In the genomic region with DNA sequence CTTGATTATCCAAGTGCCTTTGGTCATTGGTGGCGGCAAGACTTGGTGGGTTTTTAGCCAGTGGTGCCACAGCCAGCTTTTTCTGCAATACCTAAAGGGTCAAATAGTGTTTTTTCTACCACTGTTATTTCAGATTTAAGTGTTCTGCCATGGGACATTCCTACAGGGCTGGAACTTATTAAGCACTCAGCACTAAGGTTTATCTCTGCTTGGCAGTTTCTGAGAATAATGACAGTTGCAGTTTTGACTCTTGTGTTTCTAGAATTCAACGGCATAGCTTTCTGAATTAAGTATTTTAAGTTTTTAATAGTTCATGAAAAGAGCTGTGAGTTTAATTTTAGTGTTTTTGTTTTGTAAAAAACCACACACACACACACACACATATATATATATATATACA, we compare ENCODE assay signal across 8 mouse cellular contexts. TPM values are rescaled to one million over a fixed set of nuclear protein-coding genes. Genes with fewer than 3 reads are reported as not detected.
A peak's percentile ranks its signal among the peaks of the same experiment; 100 is the strongest.
DNase-seq lines count a peak whose midpoint lies in the region; ATAC-seq and TF ChIP-seq lines count a peak whose summit lies in the region.

No protein-coding gene starts in this region.

- TF ChIP-seq POLR2A in limb, embryonic 14.5 days (IDR thresholded peaks at IDR 0.05; ENCODE audit: borderline replicate concordance, extremely low read depth, insufficient read depth, insufficient read length) = no peak

- H3K9me3 ChIP-seq in megakaryocyte, embryonic 14.5 days = no peaks in the 10 kb centered on the region
- H3K9me3 ChIP-seq in forebrain, embryonic 13.5 days (replicated peaks) = no peaks in the 10 kb centered on the region
- no peaks in the 10 kb centered on the region for H3K9me3 ChIP-seq in limb, embryonic 14.5 days (ENCODE audit: control insufficient read depth, low read length)
- H3K9me3 ChIP-seq in stomach, embryonic 14.5 days (ENCODE audit: control insufficient read depth, low read depth, low read length) = no peaks in the 10 kb centered on the region

- 90% methylated on average over 2 of the region's 2 CpGs for WGBS in forebrain, embryonic 13.5 days
- 90% methylated on average over 2 of the region's 2 CpGs for WGBS in limb, embryonic 14.5 days
- WGBS in stomach, embryonic 14.5 days = 87% methylated on average over 2 of the region's 2 CpGs

- peaks cover 28% of the 10 kb centered on the region for H3K4me1 ChIP-seq in megakaryocyte, embryonic 14.5 days
- H3K4me1 ChIP-seq in forebrain, embryonic 13.5 days = peaks cover 25% of the 10 kb centered on the region
- peaks cover 11% of the 10 kb centered on the region for H3K4me1 ChIP-seq in limb, embryonic 14.5 days (ENCODE audit: control insufficient read depth, insufficient read depth, low read length)
- peaks cover 14% of the 10 kb centered on the region; the same call in 1 of the 2 replicates for H3K4me1 ChIP-seq in stomach, embryonic 14.5 days (ENCODE audit: control insufficient read depth, insufficient read depth, low read length)

- H3K36me3 ChIP-seq in megakaryocyte, embryonic 14.5 days (replicated peaks; ENCODE audit: low read length) = peaks cover 5% of the 10 kb centered on the region
- H3K36me3 ChIP-seq in forebrain, embryonic 13.5 days (ENCODE audit: poor library complexity, severe bottlenecking) = peaks cover 2% of the 10 kb centered on the region; the same call in 1 of the 2 replicates
- no peaks in the 10 kb centered on the region for H3K36me3 ChIP-seq in limb, embryonic 14.5 days (ENCODE audit: control insufficient read depth, insufficient read depth, low read length)
- H3K36me3 ChIP-seq in stomach, embryonic 14.5 days (ENCODE audit: control insufficient read depth, insufficient read depth, low read length) = no peaks in the 10 kb centered on the region

- H3K27ac ChIP-seq in forebrain, embryonic 13.5 days = no peak overlapping the region
- no peak overlapping the region for H3K27ac ChIP-seq in limb, embryonic 14.5 days (replicated peaks; ENCODE audit: low read depth, low read length)
- H3K27ac ChIP-seq in stomach, embryonic 14.5 days (ENCODE audit: low read length) = no peak overlapping the region

- ATAC-seq in megakaryocyte, adult 5-6 weeks (ENCODE audit: poor library complexity, severe bottlenecking) = no peak
- ATAC-seq in forebrain, embryonic 13.5 days = no peak
- no peak for ATAC-seq in limb, embryonic 14.5 days (ENCODE audit: low FRiP score, low read depth)
- ATAC-seq in stomach, embryonic 14.5 days (ENCODE audit: insufficient number of reproducible peaks, insufficient read depth, low FRiP score, low read depth) = no peak

- H3K4me2 ChIP-seq in forebrain, embryonic 13.5 days = peak overlapping the region; percentile 80
- H3K4me2 ChIP-seq in limb, embryonic 14.5 days (replicated peaks; ENCODE audit: low read depth, low read length, severe bottlenecking) = peak overlapping the region; percentile 65
- peak overlapping the region; percentile 71 for H3K4me2 ChIP-seq in stomach, embryonic 14.5 days (replicated peaks; ENCODE audit: low read depth, low read length)

- H3K9ac ChIP-seq in forebrain, embryonic 13.5 days = no peak overlapping the region
- H3K9ac ChIP-seq in limb, embryonic 14.5 days (ENCODE audit: low read depth, low read length, severe bottlenecking) = no peak overlapping the region
- H3K9ac ChIP-seq in stomach, embryonic 14.5 days (replicated peaks; ENCODE audit: low read depth, low read length) = no peak overlapping the region

- H3K4me3 ChIP-seq in megakaryocyte, embryonic 14.5 days (replicated peaks) = peak overlapping the region; percentile 98
- H3K4me3 ChIP-seq in forebrain, embryonic 13.5 days = peak overlapping the region; percentile 81
- H3K4me3 ChIP-seq in limb, embryonic 14.5 days (replicated peaks; ENCODE audit: low read length) = peak overlapping the region; percentile 81; the same call in 1 of the 2 replicates
- peak overlapping the region; percentile 75; the same call in 1 of the 2 replicates for H3K4me3 ChIP-seq in stomach, embryonic 14.5 days (ENCODE audit: low read depth, low read length)

- H3K27me3 ChIP-seq in megakaryocyte, embryonic 14.5 days (replicated peaks) = no peaks in the 10 kb centered on the region
- H3K27me3 ChIP-seq in forebrain, embryonic 13.5 days = no peaks in the 10 kb centered on the region
- no peaks in the 10 kb centered on the region for H3K27me3 ChIP-seq in limb, embryonic 14.5 days (ENCODE audit: control insufficient read depth, insufficient read depth, low read length)
- no peaks in the 10 kb centered on the region for H3K27me3 ChIP-seq in stomach, embryonic 14.5 days (ENCODE audit: control insufficient read depth, insufficient read depth, low read length)

- no peak for DNase-seq in limb, embryonic 14.5 days (ENCODE audit: low spot score)
- no peak for DNase-seq in adrenal gland, postnatal 36 days
- no peak for DNase-seq in cerebellum, adult 11-12 months
- no peak for DNase-seq in frontal cortex, postnatal 25 days (ENCODE audit: low spot score in 2 of 2)

RNA-seq across cellular contexts. Expression of a gene that starts 2.5 kb away (rescaled TPM):
- polyA plus RNA-seq in megakaryocyte, embryonic 14.5 days (2012; ENCODE audit: insufficient read depth, low replicate concordance) = 13.4 and 23.2 TPM in 2 replicates
- 24.5 and 25.7 TPM in 2 replicates for total RNA-seq in megakaryocyte, adult 5-6 weeks (2015)
- total RNA-seq in megakaryocyte, adult 5-6 weeks (2017) = 23.9 and 25.9 TPM in 2 replicates
- polyA plus RNA-seq in forebrain, embryonic 13.5 days (2015; fragmentation: Nextera tagmentation; extraction: Ambion mirVana) = 2.3 and 2.7 TPM in 2 replicates
- polyA plus RNA-seq in limb, embryonic 14.5 days (2012; rRNA removed) = 9.4 and 13.1 TPM in 2 replicates
- polyA plus RNA-seq in limb, embryonic 14.5 days (2014; fragmentation: Nextera tagmentation; extraction: Ambion mirVana) = 6.4 and 6.9 TPM in 2 replicates
- 4.0 and 4.3 TPM in 2 replicates for polyA plus RNA-seq in stomach, embryonic 14.5 days (2014; fragmentation: Nextera tagmentation; extraction: Ambion mirVana)
- total RNA-seq in adrenal gland, postnatal 36 days (2021) = 10 to 100 TPM; 14.4 to 16.4 TPM
